In the genomic region with DNA sequence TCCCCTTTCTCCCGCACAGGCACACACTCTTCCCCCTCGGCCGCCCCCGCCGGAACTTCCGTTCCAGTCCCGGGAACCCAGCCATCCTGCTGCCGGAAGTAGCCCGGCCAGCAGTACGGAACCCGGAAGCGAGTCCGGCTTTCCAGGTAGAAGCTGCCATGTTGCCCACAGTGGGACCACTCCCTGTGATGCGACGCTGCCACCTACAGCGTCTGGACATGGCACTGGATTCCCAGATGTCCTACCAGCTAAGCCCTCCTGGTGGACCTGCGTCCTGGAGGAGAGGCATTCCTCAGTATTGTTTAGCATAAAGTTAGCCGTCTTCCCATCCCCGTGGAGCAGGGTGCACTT, we compare ENCODE assay signal across 8 mouse cellular contexts. TPM values are rescaled to one million over a fixed set of nuclear protein-coding genes. Genes with fewer than 3 reads are reported as not detected.
A peak's percentile ranks its signal among the peaks of the same experiment; 100 is the strongest.
DNase-seq lines count a peak whose midpoint lies in the region; ATAC-seq and TF ChIP-seq lines count a peak whose summit lies in the region.

Lypla2 (minus strand) TSS at position 71 of the 351 bp plus-strand sequence.

- TF ChIP-seq RAD21 in MEL (IDR thresholded peaks at IDR 0.05; ENCODE audit: low read depth, low read length) = no peak

- DNase-seq in MEL (ENCODE audit: low read depth, low spot score) = peak; percentile 87
- DNase-seq in cerebellum, adult 8-10 months = peak; percentile 87
- peak; percentile 90 to 92 for DNase-seq in layer of hippocampus, postnatal 10 days (ENCODE audit: low spot score in 2 of 2)
- peak; percentile 93 for DNase-seq in lung, postnatal 0 days (ENCODE audit: low spot score)
- peak; percentile 89 for DNase-seq in ovary, postnatal 14 days (ENCODE audit: low spot score)
- DNase-seq in thymus, postnatal 14 days = peak; percentile 84

- peak in 1 of 2 experiments; percentile 43; a peak in 2 of 4 replicates for TF ChIP-seq EP300 in MEL (IDR thresholded peaks at IDR 0.05; ENCODE audit: low read depth in 1 of 2, low read length in 2 of 2)
- no peak for TF ChIP-seq EP300 in lung, postnatal 0 days (IDR thresholded peaks at IDR 0.05)

- peak within 1 kb of the TSS; percentile 68 to 90 for H3K4me3 ChIP-seq in MEL (ENCODE audit: control insufficient read depth in 1 of 2, insufficient read depth in 1 of 2, low read depth in 2 of 2, low read length in 2 of 2)
- peak within 1 kb of the TSS; percentile 92 for H3K4me3 ChIP-seq in lung, postnatal 0 days (ENCODE audit: low read depth, low read length)

- peak within 1 kb of the TSS; percentile 95 for H3K27ac ChIP-seq in MEL (ENCODE audit: control insufficient read depth, low read depth, low read length)
- H3K27ac ChIP-seq in lung, postnatal 0 days (ENCODE audit: low read length) = peak within 1 kb of the TSS; percentile 54

- H3K9ac ChIP-seq in MEL (ENCODE audit: control insufficient read depth, low read depth, low read length, poor library complexity, severe bottlenecking) = peak within 1 kb of the TSS; percentile 83
- H3K9ac ChIP-seq in lung, postnatal 0 days (replicated peaks; ENCODE audit: low read depth) = peak within 1 kb of the TSS; percentile 69

- H3K79me2 ChIP-seq in MEL (ENCODE audit: control insufficient read depth, insufficient read depth, low read length, poor library complexity) = peaks cover 16% of the 10 kb centered on the region

- no peak for TF ChIP-seq CTCF in MEL (IDR thresholded peaks at IDR 0.05 in 2 of 3, conservative IDR thresholded peaks at IDR 0.05 in 1 of 3; ENCODE audit: control insufficient read depth in 1 of 3, insufficient read depth in 1 of 3, low read depth in 2 of 3, low read length in 3 of 3, poor library complexity in 1 of 3, severe bottlenecking in 1 of 3)
- TF ChIP-seq CTCF in lung, postnatal 0 days (IDR thresholded peaks at IDR 0.05) = 0 out of 2 replicates have a peak, but pooled peaks have one; percentile 15

- no peaks in the 10 kb centered on the region for H3K27me3 ChIP-seq in MEL (ENCODE audit: control insufficient read depth in 1 of 2, insufficient read depth in 2 of 2, low read length in 2 of 2)
- H3K27me3 ChIP-seq in lung, postnatal 0 days (replicated peaks; ENCODE audit: insufficient read depth, low read length) = no peaks in the 10 kb centered on the region

- TF ChIP-seq POLR2A in MEL (IDR thresholded peaks at IDR 0.05; ENCODE audit: control insufficient read depth in 1 of 2, insufficient read depth in 1 of 2, low read depth in 1 of 2, low read length in 2 of 2, poor library complexity in 1 of 2) = peak; percentile 5 to 81

- H3K9me3 ChIP-seq in MEL (replicated peaks; ENCODE audit: insufficient read depth, low read length) = no peaks in the 10 kb centered on the region
- no peaks in the 10 kb centered on the region for H3K9me3 ChIP-seq in lung, postnatal 0 days (ENCODE audit: low read length)

- peak; percentile 89 for ATAC-seq in frontal cortex, adult (ENCODE audit: low TSS enrichment)
- ATAC-seq in hematopoietic stem cell, adult 5-6 weeks (replicated peaks in 1 of 2; ENCODE audit: insufficient read depth in 1 of 2, low FRiP score in 2 of 2, low TSS enrichment in 1 of 2, low read depth in 1 of 2, poor library complexity in 2 of 2, severe bottlenecking in 2 of 2) = peak; percentile 40 to 63; a peak in 3 of 4 replicates
- ATAC-seq in lung, postnatal 0 days = peak; percentile 90

- peaks cover 0 to 22% of the 10 kb centered on the region in 2 experiments; a peak in 3 of 4 replicates for H3K4me1 ChIP-seq in MEL (ENCODE audit: control insufficient read depth in 1 of 2, insufficient read depth in 2 of 2, low read length in 2 of 2)
- H3K4me1 ChIP-seq in lung, postnatal 0 days (ENCODE audit: insufficient read depth, low read depth, low read length) = peaks cover 4% of the 10 kb centered on the region; the same call in 1 of the 2 replicates

- under 1% methylated on average over 19 of the region's 19 CpGs for WGBS in lung, postnatal 0 days

- H3K4me2 ChIP-seq in lung, postnatal 0 days (replicated peaks; ENCODE audit: low read depth, low read length) = peak within 1 kb of the TSS; percentile 95

- peaks cover 11% of the 10 kb centered on the region in 2 experiments; a peak in 3 of 4 replicates for H3K36me3 ChIP-seq in MEL (ENCODE audit: control insufficient read depth in 1 of 2, insufficient read depth in 2 of 2, low read length in 2 of 2)
- H3K36me3 ChIP-seq in lung, postnatal 0 days (ENCODE audit: insufficient read depth, low read length) = peaks cover 14% of the 10 kb centered on the region; the same call in 1 of the 2 replicates

TF ChIP-seq in MEL, 35 proteins besides CTCF, POLR2A, EP300 and RAD21:
- TF ChIP-seq UBTF (IDR thresholded peaks at IDR 0.05; ENCODE audit: borderline replicate concordance, insufficient read depth, low read depth, low read length) (no peak), MXI1 (IDR thresholded peaks at IDR 0.05; ENCODE audit: low read depth, low read length) (peak; percentile 72; the same call in 1 of the 2 replicates), KAT2A (conservative IDR thresholded peaks at IDR 0.05; ENCODE audit: low read depth, low read length) (peak; percentile 66; the same call in 1 of the 2 replicates), MYC (IDR thresholded peaks at IDR 0.05; ENCODE audit: low read depth, low read length) (0 out of 2 replicates have a peak, but pooled peaks have one; percentile 48), GABPA (IDR thresholded peaks at IDR 0.05; ENCODE audit: low read depth, low read length) (no peak), MAZ (IDR thresholded peaks at IDR 0.05; ENCODE audit: low read depth, low read length) (peak; percentile 72; the same call in 1 of the 2 replicates), ZKSCAN1 (IDR thresholded peaks at IDR 0.05; ENCODE audit: low read depth, low read length) (peak; percentile 91), BHLHE40 (IDR thresholded peaks at IDR 0.05; ENCODE audit: borderline replicate concordance, low read depth, low read length) (no peak), NELFE (IDR thresholded peaks at IDR 0.05; ENCODE audit: low read depth, low read length) (peak; percentile 80), MEF2A (IDR thresholded peaks at IDR 0.05; ENCODE audit: extremely low read depth, insufficient replicate concordance, low read depth, low read length, poor library complexity, severe bottlenecking) (no peak), MYB (IDR thresholded peaks at IDR 0.05; ENCODE audit: low read depth, low read length) (no peak), ELF1 (IDR thresholded peaks at IDR 0.05; ENCODE audit: low read depth, low read length) (peak; percentile 99), NRF1 (IDR thresholded peaks at IDR 0.05; ENCODE audit: insufficient read depth, low read depth, low read length, poor library complexity, severe bottlenecking) (peak; percentile 42; the same call in 1 of the 2 replicates), ZMIZ1 (IDR thresholded peaks at IDR 0.05; ENCODE audit: low read depth, low read length) (peak; percentile 86), SMC3 (IDR thresholded peaks at IDR 0.05; ENCODE audit: low read depth, low read length) (no peak), CHD1 (IDR thresholded peaks at IDR 0.05; ENCODE audit: low read depth, low read length) (no peak; the same call in 1 of the 2 replicates), TCF12 (IDR thresholded peaks at IDR 0.05; ENCODE audit: low read depth, low read length) (peak; percentile 28; the same call in 1 of the 2 replicates), RCOR1 (IDR thresholded peaks at IDR 0.05; ENCODE audit: low read depth, low read length) (peak; percentile 27; the same call in 1 of the 2 replicates), SIN3A (IDR thresholded peaks at IDR 0.05; ENCODE audit: low read length) (peak; percentile 71), TAL1 (IDR thresholded peaks at IDR 0.05; ENCODE audit: low read length) (no peak), MAX (IDR thresholded peaks at IDR 0.05; ENCODE audit: low read length) (no peak; the same call in 1 of the 2 replicates), CHD2 (IDR thresholded peaks at IDR 0.05; ENCODE audit: low read length) (no peak), JUND (IDR thresholded peaks at IDR 0.05; ENCODE audit: low read depth, low read length) (no peak), POLR2AphosphoS2 (IDR thresholded peaks at IDR 0.05; ENCODE audit: low read length) (peak; percentile 51; the same call in 1 of the 2 replicates), ETS1 (IDR thresholded peaks at IDR 0.05; ENCODE audit: low read depth, low read length) (peak; percentile 50; the same call in 1 of the 2 replicates), ZC3H11A (IDR thresholded peaks at IDR 0.05; ENCODE audit: low read depth, low read length) (no peak), HCFC1 (IDR thresholded peaks at IDR 0.05; ENCODE audit: low read depth, low read length) (peak; percentile 92), USF1 (IDR thresholded peaks at IDR 0.05; ENCODE audit: low read depth, low read length) (no peak)
TF ChIP-seq in MEL: peak in this region for 15.

RNA-seq across cellular contexts. Expression of gene Lypla2, which starts in this region (rescaled TPM):
- 53.8 and 65.1 TPM in 2 replicates for total RNA-seq in MEL (2012; rRNA removed)
- polyA plus RNA-seq in MEL (2012; ENCODE audit: insufficient read depth in 1 of 2, insufficient read length in 2 of 2, low read depth in 1 of 2, low replicate concordance in 2 of 2, missing spikeins in 1 of 2) = 10 to 100 TPM in 1 of 2 experiments, not detected in 1; 95.6 TPM
- total RNA-seq in hematopoietic stem cell, adult 5-6 weeks (2017) = 10.8 and 19.3 TPM in 2 replicates
- total RNA-seq in layer of hippocampus, postnatal 10 days (2021) = 100 to 1,000 TPM; 113 to 119 TPM
- 103 and 115 TPM in 2 replicates for polyA plus RNA-seq in lung, postnatal 0 days (2015; fragmentation: Nextera tagmentation; extraction: Ambion mirVana)

Comparison
In these comparisons a context has a peak if more than half of its experiments do, and no peak if none do; other contexts are left out.
1. Peak in every context shown above with its lines: DNase-seq, ATAC-seq, H3K4me3 ChIP-seq and H3K27ac ChIP-seq.